18 mouse cellular contexts compared by ENCODE assay signal in the genomic region with DNA sequence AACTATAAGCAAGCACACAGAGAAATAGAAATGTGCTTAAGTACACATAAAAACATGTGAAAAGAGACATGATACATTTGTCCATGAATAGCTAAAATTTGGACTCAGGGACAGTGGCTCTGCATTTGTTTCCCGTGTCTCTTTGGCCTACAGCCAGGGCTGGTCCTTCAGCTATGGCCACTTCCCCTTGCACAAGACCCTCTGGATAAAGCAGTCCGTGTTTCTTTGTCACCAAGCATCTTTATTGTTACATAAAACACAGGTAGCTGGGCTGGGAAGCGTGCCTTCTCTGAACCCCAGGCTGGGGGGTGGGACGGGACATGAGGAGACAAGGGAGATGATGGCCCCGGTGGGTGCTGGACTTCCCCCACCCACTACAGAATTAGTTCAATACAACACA. TPM values are rescaled to one million over a fixed set of nuclear protein-coding genes. Genes with fewer than 3 reads are reported as not detected.
DNase-seq lines count a peak whose midpoint lies in the region; ATAC-seq and TF ChIP-seq lines count a peak whose summit lies in the region.
"Had no signal": no experiment of that assay in that cellular context is flagged by ENCODE, and none has a peak within 500 bp of the region (broad histone marks: within the 10 kb centered on the region; RNA-seq: fewer than 3 reads in every experiment).

No protein-coding gene starts in this region.

- H3K4me2 ChIP-seq in kidney, embryonic 15.5 days, result peak overlapping the region; percentile 92
- H3K4me2 ChIP-seq in myocyte (ENCODE audit: low read depth), result peak overlapping the region; percentile 97
- no peak overlapping the region for H3K4me2 ChIP-seq in forebrain, embryonic 16.5 days (ENCODE audit: low read length)
- H3K4me2 ChIP-seq: heart, embryonic 13.5 days; liver, embryonic 13.5 days; midbrain, embryonic 15.5 days had no signal

- H3ac ChIP-seq in myocyte (ENCODE audit: control insufficient read depth, insufficient read length), result no peak overlapping the region

- H3K79me2 ChIP-seq in myocyte (ENCODE audit: control insufficient read depth, insufficient read depth), result peaks cover 38% of the 10 kb centered on the region

- no peak overlapping the region; the same call in 1 of the 2 replicates for H3K4me3 ChIP-seq in gastrocnemius, adult 2 months
- H3K4me3 ChIP-seq in kidney, embryonic 15.5 days (replicated peaks), result peak overlapping the region; percentile 69
- peak overlapping the region; percentile 67 for H3K4me3 ChIP-seq in myocyte
- no peak overlapping the region for H3K4me3 ChIP-seq in forebrain, embryonic 16.5 days (replicated peaks; ENCODE audit: low read length)
- H3K4me3 ChIP-seq: left cerebral cortex, adult 2 months; liver, embryonic 13.5 days; midbrain, embryonic 15.5 days had no signal

- ATAC-seq in kidney, embryonic 15.5 days (replicated peaks; ENCODE audit: low FRiP score), result no peak
- no peak for ATAC-seq in granulocyte monocyte progenitor cell, adult 5-6 weeks (replicated peaks; ENCODE audit: poor library complexity, severe bottlenecking)
- no peak for ATAC-seq in forebrain, embryonic 16.5 days
- ATAC-seq: midbrain, embryonic 15.5 days had no signal

- H3K4me1 ChIP-seq in kidney, embryonic 15.5 days, result peaks cover 66% of the 10 kb centered on the region
- peaks cover 10% of the 10 kb centered on the region for H3K4me1 ChIP-seq in forebrain, embryonic 16.5 days (replicated peaks; ENCODE audit: control insufficient read depth, insufficient read depth, low read length)

- H3K27me3 ChIP-seq in kidney, embryonic 15.5 days, result peaks cover 15% of the 10 kb centered on the region; the same call in 1 of the 2 replicates
- H3K27me3 ChIP-seq in myocyte (ENCODE audit: control insufficient read depth, insufficient read depth, insufficient read length), result no peaks in the 10 kb centered on the region
- peaks cover 94% of the 10 kb centered on the region for H3K27me3 ChIP-seq in forebrain, embryonic 16.5 days (replicated peaks; ENCODE audit: control insufficient read depth, insufficient read depth, low read length)

- no peaks in the 10 kb centered on the region for H3K36me3 ChIP-seq in kidney, embryonic 15.5 days
- H3K36me3 ChIP-seq in myocyte (ENCODE audit: control insufficient read depth, insufficient read depth), result no peaks in the 10 kb centered on the region
- no peaks in the 10 kb centered on the region for H3K36me3 ChIP-seq in forebrain, embryonic 16.5 days (ENCODE audit: control insufficient read depth, insufficient read depth)
- H3K36me3 ChIP-seq: G1E; heart, embryonic 13.5 days; liver, embryonic 13.5 days; midbrain, embryonic 15.5 days; stomach, embryonic 15.5 days had no signal

- 18% methylated on average over 5 of the region's 5 CpGs for WGBS in kidney, embryonic 15.5 days
- WGBS in forebrain, embryonic 16.5 days, result 6% methylated on average over 5 of the region's 5 CpGs

- TF ChIP-seq CTCF in gastrocnemius, adult 2 months (IDR thresholded peaks at IDR 0.05), result no peak

- no peak for DNase-seq in gastrocnemius, adult 2 months
- no peak for DNase-seq in gastrocnemius, postnatal 25 days
- DNase-seq in 416B (ENCODE audit: low read depth), result peak; percentile 13
- DNase-seq in urinary bladder, adult 2 months (ENCODE audit: low spot score), result no peak
- DNase-seq: cerebellum, adult 11-12 months; liver, embryonic 13.5 days had no signal

- H3K9ac ChIP-seq in kidney, embryonic 15.5 days, result 0 out of 2 replicates have a peak overlapping the region, but pooled peaks have one; percentile 4
- no peak overlapping the region for H3K9ac ChIP-seq in forebrain, embryonic 16.5 days (replicated peaks; ENCODE audit: low read depth, low read length)
- H3K9ac ChIP-seq: heart, embryonic 13.5 days; liver, embryonic 13.5 days; midbrain, embryonic 15.5 days; stomach, embryonic 15.5 days had no signal

- peak overlapping the region; percentile 97 for H3K27ac ChIP-seq in gastrocnemius, adult 2 months
- peak overlapping the region; percentile 99 for H3K27ac ChIP-seq in kidney, embryonic 15.5 days
- no peak overlapping the region for H3K27ac ChIP-seq in forebrain, embryonic 16.5 days (ENCODE audit: low read length)
- H3K27ac ChIP-seq: heart, embryonic 13.5 days; left cerebral cortex, adult 2 months; liver, embryonic 13.5 days; macrophage; midbrain, embryonic 15.5 days had no signal

- intact Hi-C loops in gastrocnemius, adult 2 months (cut with DNase I), result no loop called here

- no peaks in the 10 kb centered on the region for H3K9me3 ChIP-seq in kidney, embryonic 15.5 days (replicated peaks)
- H3K9me3 ChIP-seq in forebrain, embryonic 16.5 days (ENCODE audit: control insufficient read depth, low read length), result no peaks in the 10 kb centered on the region
- H3K9me3 ChIP-seq: heart, embryonic 13.5 days; liver, embryonic 13.5 days; midbrain, embryonic 15.5 days; stomach, embryonic 15.5 days had no signal

- no peak for TF ChIP-seq POLR2A in myocyte (IDR thresholded peaks at IDR 0.05; ENCODE audit: insufficient read length, low read depth)

TF ChIP-seq in myocyte, 11 proteins besides CTCF, POLR2A, EP300 and RAD21:
- TF ChIP-seq USF1 (IDR thresholded peaks at IDR 0.05; ENCODE audit: low read depth) (no peak), MAX (IDR thresholded peaks at IDR 0.05; ENCODE audit: low read depth) (no peak)

RNA-seq across cellular contexts. Expression of a gene that starts 1.1 kb away (rescaled TPM):
- total RNA-seq in gastrocnemius, adult 2 months (2021), result under 1 TPM in 1 of 2 experiments, not detected in 1; 0.82 TPM
- under 1 TPM in 1 of 2 experiments, not detected in 1; 0.46 TPM for total RNA-seq in gastrocnemius, postnatal 25 days (2021)
- 0.92 TPM in 1 of 2 replicates, not detected in the other for polyA plus RNA-seq in kidney, embryonic 15.5 days (2015; fragmentation: Nextera tagmentation; extraction: Ambion mirVana)
- polyA plus RNA-seq in myocyte (2012; fragmentation: generic; extraction: Trizol), result 0.52 TPM
- total RNA-seq in granulocyte monocyte progenitor cell, adult 5-6 weeks (2014; fragmentation: Nextera tagmentation), result not detected in 2 replicates
- not detected in 2 replicates for total RNA-seq in granulocyte monocyte progenitor cell, adult 5-6 weeks (2017)
- polyA plus RNA-seq in forebrain, embryonic 16.5 days (2015; fragmentation: Nextera tagmentation; extraction: Ambion mirVana), result not detected in 2 replicates
- polyA plus RNA-seq in urinary bladder, adult 2 months (2012; rRNA removed), result 0.88 and 1.2 TPM in 2 replicates
- total RNA-seq: G1E; left cerebral cortex, adult 2 months had no signal
- polyA plus RNA-seq: cortical plate, adult 2 months; G1E; heart, embryonic 13.5 days; hindbrain, embryonic 11.5 days; liver, embryonic 13.5 days; macrophage; midbrain, embryonic 15.5 days; stomach, embryonic 15.5 days had no signal

RNA-seq across cellular contexts. Expression of a gene that starts 1.1 kb away (rescaled TPM):
- 1 to 10 TPM; 2.8 to 3.1 TPM for total RNA-seq in gastrocnemius, adult 2 months (2021)
- total RNA-seq in gastrocnemius, postnatal 25 days (2021), result 1 to 10 TPM; 2.4 to 3.3 TPM
- polyA plus RNA-seq in kidney, embryonic 15.5 days (2015; fragmentation: Nextera tagmentation; extraction: Ambion mirVana), result 9.5 and 11.8 TPM in 2 replicates
- 1.0 TPM for polyA plus RNA-seq in myocyte (2012; fragmentation: generic; extraction: Trizol)
- total RNA-seq in granulocyte monocyte progenitor cell, adult 5-6 weeks (2014; fragmentation: Nextera tagmentation), result 1.7 and 3.1 TPM in 2 replicates
- 0.34 TPM in 1 of 2 replicates, not detected in the other for total RNA-seq in granulocyte monocyte progenitor cell, adult 5-6 weeks (2017)
- not detected in 2 replicates for polyA plus RNA-seq in forebrain, embryonic 16.5 days (2015; fragmentation: Nextera tagmentation; extraction: Ambion mirVana)
- polyA plus RNA-seq in urinary bladder, adult 2 months (2012; rRNA removed), result 3.7 and 6.0 TPM in 2 replicates
- total RNA-seq: left cerebral cortex, adult 2 months had no signal
- polyA plus RNA-seq: cortical plate, adult 2 months; G1E; midbrain, embryonic 15.5 days had no signal

RNA-seq across cellular contexts. Expression of a gene that starts 5.7 kb away (rescaled TPM):
- total RNA-seq in gastrocnemius, adult 2 months (2021), result 1 to 10 TPM; 2.6 to 2.7 TPM
- 1 to 10 TPM; 1.8 to 2.8 TPM for total RNA-seq in gastrocnemius, postnatal 25 days (2021)
- 4.2 and 4.3 TPM in 2 replicates for polyA plus RNA-seq in kidney, embryonic 15.5 days (2015; fragmentation: Nextera tagmentation; extraction: Ambion mirVana)
- 0.88 TPM for polyA plus RNA-seq in myocyte (2012; fragmentation: generic; extraction: Trizol)
- total RNA-seq in granulocyte monocyte progenitor cell, adult 5-6 weeks (2014; fragmentation: Nextera tagmentation), result 1.3 TPM in 1 of 2 replicates, not detected in the other
- total RNA-seq in granulocyte monocyte progenitor cell, adult 5-6 weeks (2017), result 0.41 TPM in 1 of 2 replicates, not detected in the other
- not detected in 2 replicates for polyA plus RNA-seq in forebrain, embryonic 16.5 days (2015; fragmentation: Nextera tagmentation; extraction: Ambion mirVana)
- polyA plus RNA-seq in urinary bladder, adult 2 months (2012; rRNA removed), result 1.7 and 3.4 TPM in 2 replicates
- total RNA-seq: left cerebral cortex, adult 2 months had no signal
- polyA plus RNA-seq: cortical plate, adult 2 months; G1E; liver, embryonic 13.5 days; macrophage; midbrain, embryonic 15.5 days had no signal

RNA-seq across cellular contexts. Expression of a gene that starts 7.4 kb away (rescaled TPM):
- total RNA-seq in gastrocnemius, adult 2 months (2021), result 1 to 10 TPM; 4.7 to 5.0 TPM
- 1 to 10 TPM; 4.7 to 5.5 TPM for total RNA-seq in gastrocnemius, postnatal 25 days (2021)
- 26.7 and 27.2 TPM in 2 replicates for polyA plus RNA-seq in kidney, embryonic 15.5 days (2015; fragmentation: Nextera tagmentation; extraction: Ambion mirVana)
- 11.9 TPM for polyA plus RNA-seq in myocyte (2012; fragmentation: generic; extraction: Trizol)
- total RNA-seq in granulocyte monocyte progenitor cell, adult 5-6 weeks (2014; fragmentation: Nextera tagmentation), result 18.3 and 20.5 TPM in 2 replicates
- 6.4 and 10.8 TPM in 2 replicates for total RNA-seq in granulocyte monocyte progenitor cell, adult 5-6 weeks (2017)
- polyA plus RNA-seq in forebrain, embryonic 16.5 days (2015; fragmentation: Nextera tagmentation; extraction: Ambion mirVana), result not detected in 2 replicates
- polyA plus RNA-seq in urinary bladder, adult 2 months (2012; rRNA removed), result 27.6 and 28.6 TPM in 2 replicates
- total RNA-seq: left cerebral cortex, adult 2 months had no signal
- polyA plus RNA-seq: cortical plate, adult 2 months; midbrain, embryonic 15.5 days had no signal

RNA-seq across cellular contexts. Expression of a gene that starts 9.9 kb away (rescaled TPM):
- 1 to 10 TPM; 2.2 to 2.9 TPM for total RNA-seq in gastrocnemius, adult 2 months (2021)
- 1 to 10 TPM; 1.9 to 3.5 TPM for total RNA-seq in gastrocnemius, postnatal 25 days (2021)
- polyA plus RNA-seq in kidney, embryonic 15.5 days (2015; fragmentation: Nextera tagmentation; extraction: Ambion mirVana), result 11.0 and 11.5 TPM in 2 replicates
- 1.6 TPM for polyA plus RNA-seq in myocyte (2012; fragmentation: generic; extraction: Trizol)
- 2.3 and 2.8 TPM in 2 replicates for total RNA-seq in granulocyte monocyte progenitor cell, adult 5-6 weeks (2014; fragmentation: Nextera tagmentation)
- 0.36 and 0.43 TPM in 2 replicates for total RNA-seq in granulocyte monocyte progenitor cell, adult 5-6 weeks (2017)
- not detected in 2 replicates for polyA plus RNA-seq in forebrain, embryonic 16.5 days (2015; fragmentation: Nextera tagmentation; extraction: Ambion mirVana)
- polyA plus RNA-seq in urinary bladder, adult 2 months (2012; rRNA removed), result 6.1 and 7.2 TPM in 2 replicates
- total RNA-seq: left cerebral cortex, adult 2 months had no signal
- polyA plus RNA-seq: cortical plate, adult 2 months; G1E; midbrain, embryonic 15.5 days had no signal

Comparison
In these comparisons a context has a peak if more than half of its experiments do, and no peak if none do; other contexts are left out.
1. H3K4me3 ChIP-seq: peak in kidney, embryonic 15.5 days (single experiment) and myocyte (single experiment); none in gastrocnemius, adult 2 months (single experiment) and forebrain, embryonic 16.5 days (single experiment).